Mouse (Mus musculus) thymus, postnatal 4 days (tissue): ENCODE measurements at regions not wholly inside any gene's neighbourhood (a gene's known extent, or its start where the extent isn't known, plus 50 kb on each side); places are given as distances from the start of the nearest gene placed in this dataset.
A peak's percentile ranks its signal among the peaks of the same experiment; 100 is the strongest.

Source experiments
- DNase-seq: peaks from one replicate; pipeline ENCODE4 v3.0.0; 2021

GRCm38 (mm10) chr4:56261992-56262391 is 477.9 kb upstream of the Gm26657 start:
- DNase-seq: no peak

- no peak for DNase-seq
Observed at GRCm38 (mm10) chr4:56252375-56252774, 487.5 kb upstream of the Gm26657 start.

GRCm38 (mm10) chr4:56251766-56252165 is 488.1 kb upstream of the Gm26657 start:
- DNase-seq: no peak

- no peak for DNase-seq
Observed at GRCm38 (mm10) chr4:56250611-56251010, 489.3 kb upstream of the Gm26657 start.

- no peak for DNase-seq
Observed at GRCm38 (mm10) chr4:56243863-56244262, 496.0 kb upstream of the Gm26657 start.

GRCm38 (mm10) chr4:56238496-56239488 is 501.1 kb upstream of the Gm26657 start:
- no peak for DNase-seq

- no peak for DNase-seq
Observed at GRCm38 (mm10) chr4:56231414-56231813, 508.5 kb upstream of the Gm26657 start.

- no peak for DNase-seq
Observed at GRCm38 (mm10) chr4:56230451-56230850, 509.4 kb upstream of the Gm26657 start.

GRCm38 (mm10) chr4:56226493-56226892 is 513.4 kb upstream of the Gm26657 start:
- DNase-seq: no peak

GRCm38 (mm10) chr4:56224542-56224941 is 515.3 kb upstream of the Gm26657 start:
- DNase-seq: no peak

- DNase-seq: peak; percentile 84
Observed at GRCm38 (mm10) chr4:56222023-56222776, 517.7 kb upstream of the Gm26657 start.

GRCm38 (mm10) chr4:56220531-56220930 is 519.3 kb upstream of the Gm26657 start:
- DNase-seq: no peak

GRCm38 (mm10) chr4:56209499-56209898 is 530.4 kb upstream of the Gm26657 start:
- DNase-seq: no peak

GRCm38 (mm10) chr4:56207726-56208125 is 532.1 kb upstream of the Gm26657 start:
- no peak for DNase-seq

- DNase-seq: no peak
Observed at GRCm38 (mm10) chr4:56205069-56205468, 534.8 kb upstream of the Gm26657 start.

- no peak for DNase-seq
Observed at GRCm38 (mm10) chr4:56193365-56193764, 546.5 kb upstream of the Gm26657 start.

- no peak for DNase-seq
Observed at GRCm38 (mm10) chr4:56192516-56192915, 547.4 kb upstream of the Gm26657 start.

- no peak for DNase-seq
Observed at GRCm38 (mm10) chr4:56179566-56179965, 560.3 kb upstream of the Gm26657 start.

GRCm38 (mm10) chr4:56178844-56179481 is 560.9 kb upstream of the Gm26657 start:
- no peak for DNase-seq

GRCm38 (mm10) chr4:56161257-56161594 is 578.6 kb upstream of the Gm26657 start:
- no peak for DNase-seq

GRCm38 (mm10) chr4:56160551-56161256 is 579.2 kb upstream of the Gm26657 start:
- DNase-seq: no peak

- no peak for DNase-seq
Observed at GRCm38 (mm10) chr4:56157521-56158065, 582.3 kb upstream of the Gm26657 start.
